Mouse (Mus musculus) kidney, adult 8-10 months (tissue): ENCODE data around the gene Sel1l3.
A peak's percentile ranks its signal among the peaks of the same experiment; 100 is the strongest.

Source experiments
- DNase-seq, 2 experiments: peaks; one replicate each; pipeline ENCODE4 v3.0.0; 2022

The Sel1l3 gene

DNA sequence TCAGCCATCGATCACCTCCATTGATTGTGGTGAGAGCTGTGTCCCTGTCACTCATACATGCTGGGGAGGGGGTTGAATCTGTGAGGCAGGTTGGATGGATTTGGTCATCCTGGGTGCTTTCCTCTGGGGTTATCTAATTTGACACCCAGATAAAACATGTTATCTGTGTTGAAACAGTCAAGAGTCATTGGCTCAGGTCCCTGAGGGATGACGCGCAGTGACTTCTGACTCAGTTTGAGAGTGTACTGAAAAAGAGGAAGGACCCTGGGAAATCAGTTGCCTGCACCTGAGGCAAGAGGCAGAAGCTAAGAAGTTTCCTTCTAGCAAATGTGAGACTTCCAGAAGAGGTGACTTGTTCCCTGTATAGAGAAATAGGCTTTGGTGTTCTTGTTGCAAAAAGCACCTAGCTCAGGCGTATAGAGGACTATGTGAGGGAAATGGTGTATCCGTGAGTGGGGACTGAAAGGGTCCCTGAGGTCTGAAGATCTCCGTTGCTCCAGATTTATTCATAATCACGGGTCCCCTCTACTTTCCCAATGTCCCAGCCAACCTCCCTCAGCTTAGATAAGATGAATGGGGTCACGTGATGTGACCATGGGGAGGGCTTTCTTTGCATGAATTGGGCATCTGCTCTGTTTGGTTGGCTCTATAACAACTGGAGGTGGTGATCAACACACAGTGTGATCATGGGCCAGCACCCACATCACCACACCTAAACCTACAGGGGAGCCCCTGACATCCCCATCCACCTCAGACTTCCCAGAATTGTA lies 73.4 kb downstream of the Sel1l3 start:
- DNase-seq, result no peak

DNA sequence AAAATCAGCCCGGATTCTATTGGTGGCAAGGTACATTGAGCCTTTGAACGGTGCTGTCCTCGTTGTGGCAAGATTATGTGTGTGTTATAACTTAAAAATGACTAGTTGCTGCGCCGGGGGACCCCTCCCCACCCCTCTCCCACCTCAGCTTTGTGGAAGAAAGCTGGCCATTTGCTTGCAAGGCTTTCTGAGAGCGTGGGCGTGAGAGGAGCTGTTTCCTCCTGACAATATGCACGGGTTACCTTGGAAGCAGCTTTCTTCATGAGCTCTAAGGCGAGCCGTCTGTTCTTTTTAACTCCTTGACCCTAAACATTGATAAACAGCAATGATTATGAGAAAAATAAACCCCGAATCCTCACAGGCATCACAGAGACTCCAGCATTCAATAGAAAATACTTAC lies 74.2 kb downstream of the Sel1l3 start:
- no peak for DNase-seq

DNA sequence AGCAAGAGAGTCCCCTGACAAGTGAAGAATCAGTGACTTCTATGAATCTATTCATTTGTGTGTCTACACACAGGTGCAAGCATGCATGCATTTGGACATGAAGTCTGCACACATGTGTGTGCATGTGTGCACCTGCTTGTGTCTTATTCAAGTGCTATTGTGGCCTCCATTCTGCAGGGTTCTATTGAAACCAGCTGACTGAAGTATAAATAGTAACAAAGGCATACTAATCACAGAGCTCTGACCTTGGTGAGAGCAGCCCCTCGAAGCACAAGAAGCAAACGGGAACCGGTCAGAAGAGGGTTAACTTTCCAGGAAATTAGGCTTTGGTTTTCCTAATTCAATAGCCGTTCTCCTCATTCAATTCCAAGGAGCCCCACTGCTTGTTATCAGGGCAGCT lies 74.6 kb downstream of the Sel1l3 start:
- no peak for DNase-seq

DNA sequence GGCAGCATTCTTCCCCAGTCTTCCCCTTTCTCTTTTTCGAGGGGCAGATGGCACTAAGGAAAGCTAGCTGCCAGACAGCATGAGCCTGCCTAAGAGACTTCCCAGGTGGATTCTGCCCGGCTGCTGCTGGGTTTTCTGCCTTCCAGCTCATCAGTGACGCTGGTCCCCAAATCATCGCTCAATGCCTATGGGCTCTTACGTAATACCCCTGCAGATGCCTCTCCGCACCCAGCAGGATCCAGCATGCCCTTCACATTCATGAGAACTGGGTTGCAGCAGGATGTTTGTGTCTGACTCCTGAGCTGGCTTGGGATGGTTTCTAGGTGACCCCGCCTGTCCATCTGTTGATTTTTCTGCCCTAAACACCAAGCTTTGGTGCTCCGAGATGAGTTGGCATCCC lies 75.7 kb downstream of the Sel1l3 start:
- DNase-seq, result no peak

DNA sequence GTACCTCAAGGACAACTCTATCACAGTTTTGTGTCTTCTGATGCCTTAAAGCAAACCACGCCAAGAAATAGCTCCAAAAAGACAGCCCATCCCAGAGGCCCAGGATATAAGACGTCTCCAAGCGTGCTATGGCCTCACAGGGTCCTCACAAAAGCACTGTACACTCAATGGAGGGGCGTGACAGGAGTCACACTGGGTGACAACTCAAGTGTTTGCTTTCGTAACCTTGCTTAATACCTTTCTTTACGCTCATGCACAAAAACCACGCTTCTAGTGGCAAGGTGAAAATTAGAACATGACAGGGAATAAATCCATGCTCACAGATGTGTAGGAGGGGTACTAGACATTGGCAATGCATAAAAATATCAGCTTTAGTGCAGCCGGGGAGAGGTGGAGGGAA lies 77.7 kb downstream of the Sel1l3 start:
- no peak for DNase-seq

DNA sequence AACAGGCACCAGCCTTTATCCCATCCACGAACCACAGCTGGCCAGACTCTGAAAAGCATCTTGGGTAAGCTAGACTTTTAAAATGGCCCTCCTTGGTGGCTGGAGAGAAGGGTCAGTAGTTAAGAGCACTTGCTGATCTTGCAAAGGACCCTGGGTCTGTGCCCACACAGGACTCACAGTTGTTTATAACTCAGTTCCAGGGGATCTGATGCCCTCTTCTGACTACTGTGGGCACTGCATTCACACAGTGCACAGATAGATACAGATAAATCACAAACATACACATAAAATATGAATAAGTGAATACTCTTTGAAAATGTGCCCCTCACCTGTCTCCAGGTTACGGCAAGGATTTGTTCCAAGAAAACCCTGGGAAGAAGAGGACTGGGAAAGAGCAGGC lies 79.7 kb downstream of the Sel1l3 start:
- peak in 1 of 2 experiments; percentile 24 for DNase-seq

DNA sequence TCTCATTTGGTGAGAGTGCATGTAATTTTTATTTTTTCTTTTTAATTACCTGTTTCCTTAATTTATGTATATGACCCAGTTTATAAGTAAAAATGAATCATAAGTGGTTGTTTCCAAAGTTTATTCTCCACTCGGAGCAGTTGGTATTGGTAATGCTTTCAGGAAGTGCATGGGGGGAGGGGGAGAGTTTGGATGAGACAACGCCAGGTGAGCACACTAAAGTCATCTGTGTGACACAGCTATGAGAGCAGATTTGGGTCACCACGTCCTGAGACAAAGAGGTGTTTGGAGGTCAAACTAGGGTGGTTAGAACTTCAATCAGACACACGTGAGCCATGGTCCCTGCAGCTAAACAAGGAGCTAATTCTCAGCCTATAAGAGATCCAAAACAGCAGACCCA lies 89.0 kb downstream of the Sel1l3 start:
- no peak for DNase-seq

DNA sequence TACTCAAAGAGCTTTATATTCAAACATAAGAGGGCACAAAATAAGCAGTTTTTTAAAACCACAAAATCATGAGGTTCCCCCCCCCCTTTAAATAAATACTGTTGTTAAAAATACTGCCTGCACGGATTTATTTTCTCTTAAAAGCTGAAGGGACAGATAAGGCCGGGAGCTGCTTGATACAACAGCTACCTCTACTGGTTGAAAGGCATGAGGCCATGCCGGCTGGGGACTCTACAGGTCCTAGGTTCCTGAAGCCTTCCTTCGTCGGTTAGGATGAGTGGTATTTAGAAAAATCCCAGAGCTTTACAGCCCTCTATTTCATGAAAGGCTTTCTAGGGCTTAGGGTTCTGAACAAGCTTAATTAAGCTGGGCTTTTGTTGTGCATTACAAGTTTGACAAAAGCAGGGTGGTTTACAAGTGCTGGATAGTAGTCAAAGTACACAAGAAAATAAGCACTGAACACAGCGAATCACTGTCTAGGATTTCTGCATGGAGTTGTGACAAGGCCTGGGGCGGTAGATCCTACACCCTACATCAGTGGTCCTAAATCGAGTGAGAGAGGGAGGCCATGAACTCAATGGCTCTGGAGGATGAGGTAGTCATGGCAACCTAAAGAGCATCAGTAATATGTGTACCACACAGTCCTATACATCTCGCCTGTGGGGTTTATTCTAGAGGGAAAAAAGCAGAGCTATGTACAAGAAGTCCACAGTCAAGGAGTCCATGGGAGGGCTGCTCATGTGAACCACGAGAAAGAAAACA lies 90.0 kb downstream of the Sel1l3 start:
- DNase-seq, result peak in 1 of 2 experiments; percentile 41

DNA sequence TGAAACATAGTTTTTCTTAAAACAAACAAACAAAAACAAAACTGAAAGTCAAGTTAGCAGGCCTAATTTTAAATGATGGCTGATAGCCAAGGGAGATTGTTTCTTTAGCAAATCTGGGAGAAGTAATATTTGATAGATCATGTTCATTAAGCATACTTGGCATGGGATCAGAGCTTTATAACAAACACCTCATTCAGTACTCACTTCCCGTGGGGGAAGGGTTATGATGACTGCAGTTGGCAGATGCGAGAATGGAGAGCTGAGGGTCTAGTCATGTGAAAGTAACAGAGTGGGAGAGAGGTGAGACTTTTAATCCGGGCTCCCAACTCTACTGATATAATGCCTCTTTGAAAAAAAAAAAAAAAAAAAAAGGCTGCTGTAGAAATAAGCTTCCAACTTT lies 94.0 kb downstream of the Sel1l3 start:
- no peak for DNase-seq

DNA sequence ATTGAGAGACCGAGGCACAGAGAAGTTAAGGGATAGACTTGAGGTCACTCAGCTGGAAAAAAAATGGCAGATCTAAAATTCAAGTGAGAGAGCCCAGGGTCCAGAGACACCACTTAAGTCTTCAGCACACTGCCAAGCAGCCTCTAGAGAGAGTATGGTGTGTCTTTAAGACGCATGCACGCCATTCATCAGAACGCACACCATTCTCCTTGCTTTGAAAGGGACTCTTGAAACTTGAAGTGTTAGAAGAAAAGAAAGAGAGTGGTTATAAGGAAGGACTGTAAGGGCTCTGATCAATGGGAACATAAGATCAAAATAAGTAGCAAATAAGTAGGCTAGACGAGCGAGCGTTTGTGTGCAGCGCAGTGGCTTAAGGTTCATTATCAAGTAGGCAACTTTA lies 95.5 kb downstream of the Sel1l3 start:
- DNase-seq, result no peak

DNA sequence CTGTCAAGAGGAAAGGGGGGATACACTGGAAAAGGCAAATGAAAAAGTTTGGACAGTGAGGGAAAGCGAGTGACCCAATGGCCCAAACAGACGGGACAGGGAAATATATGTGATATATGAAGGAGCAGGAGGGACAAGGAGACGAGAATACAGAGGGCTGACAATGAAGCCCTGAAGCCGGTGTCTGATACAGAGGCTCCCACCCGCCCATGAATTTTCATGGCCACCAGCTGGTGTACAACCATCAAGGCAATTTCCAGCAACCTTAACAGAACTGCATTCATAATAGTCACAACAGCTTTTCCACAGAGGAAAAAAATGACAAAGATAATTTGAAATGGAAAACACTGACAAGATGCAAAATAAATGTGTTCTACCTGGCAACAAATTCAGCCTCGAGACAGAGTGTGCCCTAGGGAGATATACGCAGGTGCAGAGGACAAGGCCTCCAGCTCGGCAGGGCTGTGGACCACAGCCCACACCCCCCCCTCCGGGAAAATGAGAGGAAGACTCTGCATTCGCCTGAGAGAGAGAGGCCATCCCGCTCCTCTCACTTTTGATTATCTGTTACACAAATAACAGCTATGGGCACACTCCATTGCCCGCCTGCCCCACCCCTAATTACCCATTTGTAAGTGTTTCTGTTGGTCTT lies 99.0 kb downstream of the Sel1l3 start:
- no peak for DNase-seq

DNA sequence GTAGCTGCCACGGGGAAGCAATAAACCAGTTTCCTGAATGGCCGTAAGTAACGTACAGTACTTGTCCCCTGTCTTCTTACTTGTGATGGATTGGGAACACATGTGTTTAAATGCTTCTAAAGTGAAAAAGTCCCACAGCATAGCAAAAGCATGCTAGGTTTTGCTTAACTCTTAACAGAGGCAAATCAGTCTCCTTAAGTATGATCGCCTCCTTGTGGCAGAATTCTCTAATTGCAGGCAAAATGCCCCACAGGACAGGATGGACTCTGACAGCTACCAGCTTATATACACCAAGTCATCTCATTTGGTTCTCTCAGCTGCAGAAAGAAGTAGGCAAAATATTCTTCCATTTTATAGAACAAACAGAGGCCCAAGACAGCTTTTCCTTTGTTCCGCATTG lies 100.8 kb downstream of the Sel1l3 start:
- DNase-seq, result no peak

DNA sequence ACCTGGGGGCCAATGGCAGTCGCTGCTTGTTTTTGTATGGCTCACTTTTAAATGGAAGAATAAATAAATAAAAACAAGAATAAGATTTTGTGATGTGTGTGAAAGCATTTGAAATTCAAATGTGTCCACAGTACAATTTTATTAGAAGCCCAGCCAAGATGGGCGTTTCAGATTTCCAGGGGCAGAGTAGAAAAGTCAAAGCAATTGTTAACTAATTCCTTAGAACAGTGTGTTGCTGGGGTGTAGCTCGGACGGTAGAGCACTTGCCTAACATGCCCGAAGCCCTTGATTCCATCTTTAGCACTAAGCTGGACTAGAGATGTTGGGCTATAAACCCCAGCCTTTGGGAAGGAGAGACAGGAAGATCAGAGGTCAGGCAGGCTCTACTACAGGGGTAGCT lies 102.7 kb downstream of the Sel1l3 start:
- peak; percentile 64 to 71 for DNase-seq

DNA sequence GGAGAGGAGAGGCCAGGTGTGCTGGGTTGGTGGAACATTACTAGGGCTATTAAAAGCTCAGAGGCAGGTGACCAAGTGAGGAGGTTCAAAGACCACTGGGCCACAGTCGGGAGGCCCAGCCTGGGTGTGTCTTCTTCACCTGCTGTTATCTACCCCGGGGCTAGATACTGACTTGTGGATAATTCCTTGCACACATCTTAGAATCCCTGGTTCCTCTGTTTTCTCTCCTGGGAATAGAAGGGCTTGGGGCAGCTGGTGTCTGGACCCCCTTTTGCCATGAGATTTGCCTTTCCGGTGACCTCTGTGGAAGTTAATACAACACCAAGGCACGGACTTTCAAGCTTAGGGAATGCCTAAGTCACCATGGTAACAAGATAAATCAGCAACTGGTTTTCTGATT lies 103.5 kb downstream of the Sel1l3 start:
- peak; percentile 63 to 73 for DNase-seq

DNA sequence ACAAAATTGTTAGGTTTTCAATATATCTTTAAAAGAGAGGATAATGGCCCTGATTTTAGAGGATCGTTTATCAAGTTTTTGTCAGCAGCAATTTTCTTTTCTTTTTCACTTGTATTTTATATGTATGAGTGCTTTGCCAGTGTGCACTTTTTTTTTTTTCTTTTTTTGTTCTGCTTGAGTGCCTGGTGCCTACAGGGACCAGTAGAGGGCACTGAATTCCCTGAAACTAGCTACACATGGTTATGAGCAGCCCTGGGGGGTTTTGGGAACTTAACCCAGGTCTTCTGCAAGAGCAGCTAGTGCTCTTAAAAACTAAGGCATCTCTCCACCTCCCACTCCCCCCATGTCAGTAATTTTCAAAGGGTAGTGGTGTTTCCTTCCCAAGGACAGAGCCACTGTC lies 105.1 kb downstream of the Sel1l3 start:
- peak in 1 of 2 experiments; percentile 42 for DNase-seq

DNA sequence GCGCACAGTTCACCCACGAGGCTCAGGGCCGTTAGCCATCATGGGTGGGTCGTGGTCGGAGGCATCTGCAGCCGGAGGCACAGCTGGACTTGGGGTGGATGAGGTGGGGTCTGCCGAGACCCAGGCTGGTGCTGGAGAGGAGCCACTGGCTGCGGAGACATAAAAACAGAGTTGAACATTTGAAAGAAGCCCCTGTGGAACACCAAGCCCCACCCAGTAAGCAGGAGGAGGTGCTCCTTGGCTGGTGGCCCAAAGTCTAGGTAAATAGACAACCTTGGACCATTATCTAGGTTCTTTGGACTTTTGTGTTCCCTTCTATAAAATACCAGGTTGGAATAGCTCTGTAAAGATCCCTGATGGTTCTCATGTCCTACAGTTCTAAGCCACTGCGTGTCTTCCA lies 105.7 kb downstream of the Sel1l3 start:
- peak; percentile 58 to 68 for DNase-seq

DNA sequence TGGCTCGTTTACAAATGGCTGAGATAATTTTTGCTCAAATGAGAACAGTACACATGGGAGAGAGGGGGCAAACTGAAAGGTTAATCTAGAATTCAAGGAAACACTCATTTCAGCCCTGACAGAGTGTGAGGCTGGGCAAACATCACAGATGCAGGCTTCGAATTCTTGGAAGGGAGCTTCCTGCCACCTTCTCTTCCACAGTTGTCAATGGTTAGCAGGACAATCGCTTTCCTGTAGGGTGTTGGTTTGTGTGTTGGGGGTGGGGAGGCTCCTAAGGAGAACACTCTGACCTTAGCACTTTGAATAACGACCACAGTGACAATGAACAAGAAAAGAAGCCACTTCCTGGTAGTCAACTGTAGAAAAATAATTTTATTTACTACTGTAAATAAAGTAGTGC lies 107.0 kb downstream of the Sel1l3 start:
- DNase-seq, result no peak

DNA sequence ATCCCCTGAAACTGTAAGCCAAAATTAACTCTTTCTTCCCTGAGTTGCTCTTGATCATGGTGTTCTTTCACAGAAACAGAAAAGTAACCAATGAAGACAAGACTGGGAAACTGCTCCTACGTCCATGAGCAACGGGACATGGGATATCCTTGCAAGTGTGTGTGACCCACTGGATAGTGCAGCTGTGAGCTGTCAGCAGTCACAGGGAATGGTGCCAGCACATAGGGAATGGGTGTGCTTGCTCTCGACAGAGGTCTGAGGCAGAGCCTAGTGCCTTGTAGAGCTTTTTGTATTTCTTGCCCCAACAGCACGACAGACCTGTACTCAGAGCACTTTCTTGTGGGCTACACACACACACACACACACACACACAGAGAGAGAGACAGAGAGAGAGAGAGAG lies 107.6 kb downstream of the Sel1l3 start:
- no peak for DNase-seq

DNA sequence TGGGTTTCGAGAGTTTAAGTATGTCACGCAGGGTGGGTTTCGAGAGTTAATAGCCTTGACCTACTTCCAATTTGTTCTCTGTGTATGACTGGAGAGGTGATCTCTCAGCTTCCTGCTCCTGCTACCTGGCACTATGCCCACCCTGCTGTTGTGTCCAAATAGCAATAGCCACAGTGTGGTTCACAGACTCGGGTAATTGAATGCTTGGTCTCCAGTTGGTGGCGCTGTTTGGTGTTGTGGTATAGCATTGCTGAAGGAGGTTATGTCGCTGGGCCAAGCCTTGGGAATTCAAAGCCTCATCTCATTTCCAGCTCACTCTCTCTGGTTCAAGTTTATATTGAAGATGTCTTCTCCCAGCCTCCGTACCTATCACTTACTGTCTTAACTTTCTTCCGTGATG lies 108.0 kb downstream of the Sel1l3 start:
- peak; percentile 52 to 55 for DNase-seq

DNA sequence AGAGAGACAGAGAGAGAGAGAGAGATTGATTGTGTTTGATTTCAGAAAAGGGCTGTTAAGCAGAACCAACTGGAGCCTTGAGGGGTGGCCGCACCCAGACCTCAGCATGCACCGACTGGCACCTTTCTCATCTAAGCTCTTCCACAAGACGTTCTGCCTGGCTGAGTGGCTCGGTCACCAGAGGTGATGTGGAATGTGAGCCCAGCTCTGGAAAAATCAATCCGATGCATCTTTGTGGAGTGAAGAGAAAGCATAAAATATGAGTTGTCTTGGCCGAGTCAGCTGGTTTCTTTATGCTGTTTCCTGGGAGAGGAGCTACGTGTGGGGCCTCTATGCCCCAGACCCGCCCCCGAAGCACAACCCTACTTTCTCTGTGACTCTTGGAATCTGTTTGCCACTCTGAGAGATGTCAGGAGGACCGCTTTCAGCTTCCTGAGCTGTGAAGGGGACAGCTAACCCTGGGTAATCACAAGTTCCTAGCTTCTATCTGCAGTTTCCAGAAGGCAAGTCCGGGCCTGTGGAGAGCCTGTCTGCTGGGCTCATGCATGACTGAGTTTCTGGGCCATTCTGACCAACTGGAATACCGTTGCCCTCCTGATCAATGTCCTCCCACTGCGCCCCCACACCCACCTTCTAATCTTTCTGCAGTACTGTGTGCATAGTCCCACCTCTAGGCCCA lies 109.4 kb downstream of the Sel1l3 start:
- peak; percentile 72 for DNase-seq

DNA sequence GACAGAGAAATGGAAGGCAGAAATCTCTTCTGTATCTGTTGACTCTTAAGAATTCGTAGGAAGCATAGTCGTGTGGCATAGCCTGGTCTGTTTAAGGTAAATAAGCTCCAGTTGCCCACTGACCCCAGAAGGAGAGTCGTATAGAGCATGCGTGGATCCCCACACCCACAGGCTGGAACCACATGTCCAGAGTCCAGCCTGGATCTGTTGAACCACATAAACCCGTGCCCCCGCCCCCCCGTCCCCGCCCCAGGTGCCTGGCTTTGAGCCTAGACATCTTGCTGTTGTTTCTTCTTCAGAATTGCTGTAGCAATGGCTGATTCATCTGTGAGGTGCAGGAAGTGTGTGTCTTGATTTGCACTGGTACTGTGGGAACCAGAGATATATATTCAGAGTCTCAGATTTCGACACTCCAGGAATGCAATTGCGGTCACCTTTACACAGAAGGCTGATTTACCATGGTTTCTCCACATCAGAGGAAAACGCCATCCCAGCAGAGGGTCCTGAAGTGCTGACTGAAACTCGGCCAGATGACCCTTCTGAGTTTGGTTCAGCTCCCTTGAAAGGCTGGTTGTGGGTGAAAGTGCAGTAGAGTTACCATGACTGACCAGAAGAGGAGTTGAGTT lies 111.8 kb downstream of the Sel1l3 start:
- peak; percentile 75 to 78 for DNase-seq

DNA sequence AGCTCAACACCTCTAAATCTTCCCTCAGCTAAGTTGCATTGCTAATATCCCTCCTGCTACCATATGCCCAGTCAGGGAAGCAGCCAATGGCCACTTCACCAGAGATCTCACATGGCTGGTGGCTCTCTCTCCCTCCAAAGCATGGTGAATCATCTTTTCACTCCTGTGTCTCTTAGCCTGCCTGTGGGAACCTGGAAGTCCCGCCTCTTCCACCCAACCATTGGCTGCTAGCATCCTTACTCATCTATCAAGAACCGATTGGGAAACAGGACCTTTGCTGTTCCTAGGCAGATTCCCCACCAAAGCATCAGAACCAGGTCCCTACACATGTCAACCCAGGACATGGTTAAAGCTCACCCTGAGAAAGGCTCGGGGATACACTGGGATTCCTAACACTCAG lies 122.4 kb downstream of the Sel1l3 start:
- DNase-seq, result no peak

DNA sequence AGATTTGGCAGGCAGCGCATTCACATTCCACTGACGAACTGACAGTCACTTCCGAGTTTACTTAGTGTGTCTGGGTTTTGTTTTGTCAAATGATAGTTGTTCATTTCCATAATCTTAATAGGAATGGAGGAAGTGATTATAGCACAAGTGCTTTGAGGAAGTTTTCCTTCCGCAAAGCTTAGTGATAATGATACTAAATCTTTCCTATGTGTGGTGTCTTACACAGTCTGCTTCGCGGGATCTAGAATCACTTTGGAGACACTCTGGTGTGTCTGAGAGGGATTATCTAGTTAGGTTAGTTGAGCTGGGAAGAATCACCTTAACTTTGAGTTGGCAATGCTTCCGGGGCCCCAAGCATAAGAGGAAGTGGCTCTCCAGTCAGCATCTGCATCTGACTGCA lies 126.3 kb downstream of the Sel1l3 start:
- DNase-seq, result no peak
